Mouse (Mus musculus) left cerebral cortex, postnatal 10 days (tissue): ENCODE data around the gene Atxn7l1. TPM values are rescaled to one million over a fixed set of nuclear protein-coding genes. Genes with fewer than 3 reads are reported as not detected.

ENCODE experiments used
- DNase-seq, 2 experiments: peaks; one replicate each; pipeline ENCODE4 v3.0.0; 2021 to 2022; ENCODE audit warnings: low spot score in 2 of 2, mixed read lengths in 1 of 2; ENCODE audit errors: extremely low spot score in 1 of 2
- intact Hi-C: fragments of 180-260 bp; cut with DNase I; formaldehyde crosslinking; loops from one replicate; pipeline ENCODE4 v1.15.1; 2025
- total RNA-seq, 2 experiments: library from RNA; stranded (reverse); gene quantifications; 2 replicates each; pipeline ENCODE4 v1.2.3; 2021

Gene Atxn7l1
- total RNA-seq, 2 experiments from 2014 or later: 59.1 to 64.7 TPM

GRCm38 (mm10) chr12:33174675-33175357 is 27.3 kb downstream of the Atxn7l1 start:
- intact Hi-C loops: no loop called here
- no peak for DNase-seq

GRCm38 (mm10) chr12:33175621-33176554 is 28.4 kb downstream of the Atxn7l1 start:
- DNase-seq: peak in 1 of 2 experiments; percentile 70
- intact Hi-C loops: no loop called here

GRCm38 (mm10) chr12:33176555-33176900 is 29.0 kb downstream of the Atxn7l1 start:
- DNase-seq: peak in 1 of 2 experiments; percentile 66
- intact Hi-C loops: no loop called here

- intact Hi-C loops: no loop called here
- no peak for DNase-seq
Observed at GRCm38 (mm10) chr12:33180421-33180820, 32.9 kb downstream of the Atxn7l1 start.

- no peak for DNase-seq
- intact Hi-C loops: no loop called here
Observed at GRCm38 (mm10) chr12:33181875-33182274, 34.4 kb downstream of the Atxn7l1 start.

GRCm38 (mm10) chr12:33182428-33183137 is 35.1 kb downstream of the Atxn7l1 start:
- intact Hi-C loops: no loop called here
- DNase-seq: no peak

GRCm38 (mm10) chr12:33183138-33183627 is 35.7 kb downstream of the Atxn7l1 start:
- intact Hi-C loops: no loop called here
- no peak for DNase-seq

GRCm38 (mm10) chr12:33184137-33184536 is 36.6 kb downstream of the Atxn7l1 start:
- intact Hi-C loops: no loop called here
- no peak for DNase-seq

GRCm38 (mm10) chr12:33185046-33185445 is 37.6 kb downstream of the Atxn7l1 start:
- DNase-seq: no peak
- intact Hi-C loops: no loop called here

- intact Hi-C loops: no loop called here
- no peak for DNase-seq
Observed at GRCm38 (mm10) chr12:33186331-33186730, 38.8 kb downstream of the Atxn7l1 start.

GRCm38 (mm10) chr12:33190133-33190532 is 42.6 kb downstream of the Atxn7l1 start:
- no peak for DNase-seq
- intact Hi-C loops: no loop called here

- intact Hi-C loops: no loop called here
Observed at GRCm38 (mm10) chr12:33190633-33191032, 43.1 kb downstream of the Atxn7l1 start.

GRCm38 (mm10) chr12:33193408-33193901 is 46.0 kb downstream of the Atxn7l1 start:
- DNase-seq: peak in 1 of 2 experiments; percentile 57
- intact Hi-C loops: no loop called here

More at GRCm38 (mm10) chr12:33190633-33191032, 43.1 kb downstream of the Atxn7l1 start:
- DNase-seq: no peak

GRCm38 (mm10) chr12:33195175-33195574 is 47.7 kb downstream of the Atxn7l1 start:
- intact Hi-C loops: no loop called here
- DNase-seq: no peak

- intact Hi-C loops: no loop called here
- no peak for DNase-seq
Observed at GRCm38 (mm10) chr12:33197287-33197686, 49.8 kb downstream of the Atxn7l1 start.

- intact Hi-C loops: no loop called here
- DNase-seq: no peak
Observed at GRCm38 (mm10) chr12:33197746-33198145, 50.3 kb downstream of the Atxn7l1 start.

- intact Hi-C loops: no loop called here
- no peak for DNase-seq
Observed at GRCm38 (mm10) chr12:33201068-33201467, 53.6 kb downstream of the Atxn7l1 start.

- no peak for DNase-seq
- intact Hi-C loops: no loop called here
Observed at GRCm38 (mm10) chr12:33201491-33202210, 54.2 kb downstream of the Atxn7l1 start.
